Mouse (Mus musculus): ENCODE results near the gene Adamts14. TPM values are rescaled to one million over a fixed set of nuclear protein-coding genes. Genes with fewer than 3 reads are reported as not detected.
A peak's percentile ranks its signal among the peaks of the same experiment; 100 is the strongest.

Gene Adamts14
- polyA plus RNA-seq, 1 experiment from 2014 or later: 0.48 TPM

- no peak overlapping the region for H3K9ac ChIP-seq (replicated peaks)
- WGBS: 41% methylated on average over 7 of the region's 7 CpGs
- 0 out of 2 replicates have a peak, but pooled peaks cover 9% of the 10 kb centered on the region for H3K4me1 ChIP-seq
- no peaks in the 10 kb centered on the region for H3K9me3 ChIP-seq
- peaks cover 54% of the 10 kb centered on the region for H3K27me3 ChIP-seq
- H3K36me3 ChIP-seq: no peaks in the 10 kb centered on the region
- peak overlapping the region; percentile 95 for H3K4me2 ChIP-seq (replicated peaks)
- H3K27ac ChIP-seq (replicated peaks): no peak overlapping the region
- peak overlapping the region; percentile 57 for H3K4me3 ChIP-seq
- no peak for ATAC-seq (ENCODE audit: low FRiP score, low read depth)
Measured at GRCm38 (mm10) chr10:61273844-61274215, 592 bp upstream of the Adamts14 start.

GRCm38 (mm10) chr10:61272631-61273030 lies 607 bp downstream of the Adamts14 start:
- H3K27ac ChIP-seq (replicated peaks): no peak overlapping the region
- 43% methylated on average over 5 of the region's 5 CpGs for WGBS
- peak overlapping the region; percentile 59 for H3K9ac ChIP-seq (replicated peaks)

GRCm38 (mm10) chr10:61272089-61272626 lies 1.1 kb downstream of the Adamts14 start:
- H3K4me2 ChIP-seq (replicated peaks): no peak overlapping the region

More at GRCm38 (mm10) chr10:61272631-61273030, 607 bp downstream of the Adamts14 start:
- H3K4me1 ChIP-seq: 0 out of 2 replicates have a peak, but pooled peaks cover 9% of the 10 kb centered on the region
- no peak for ATAC-seq (ENCODE audit: low FRiP score, low read depth)
- no peaks in the 10 kb centered on the region for H3K9me3 ChIP-seq
- peak overlapping the region; percentile 95 for H3K4me2 ChIP-seq (replicated peaks)
- H3K36me3 ChIP-seq: no peaks in the 10 kb centered on the region
- peaks cover 54% of the 10 kb centered on the region for H3K27me3 ChIP-seq
- peak overlapping the region; percentile 57 for H3K4me3 ChIP-seq

GRCm38 (mm10) chr10:61267378-61267777 lies 5.9 kb downstream of the Adamts14 start:
- H3K9me3 ChIP-seq: no peaks in the 10 kb centered on the region
- H3K4me1 ChIP-seq: no peaks in the 10 kb centered on the region
- no peak for ATAC-seq (ENCODE audit: low FRiP score, low read depth)
- no peak overlapping the region for H3K4me3 ChIP-seq
- no peaks in the 10 kb centered on the region for H3K36me3 ChIP-seq
- H3K4me2 ChIP-seq (replicated peaks): no peak overlapping the region
- peaks cover 21% of the 10 kb centered on the region for H3K27me3 ChIP-seq
- no peak overlapping the region for H3K27ac ChIP-seq (replicated peaks)
- WGBS: 82% methylated on average over 5 of the region's 5 CpGs
- H3K9ac ChIP-seq (replicated peaks): no peak overlapping the region

More at GRCm38 (mm10) chr10:61272089-61272626, 1.1 kb downstream of the Adamts14 start:
- H3K9me3 ChIP-seq: no peaks in the 10 kb centered on the region
- H3K36me3 ChIP-seq: no peaks in the 10 kb centered on the region
- no peak overlapping the region for H3K9ac ChIP-seq (replicated peaks)
- H3K27me3 ChIP-seq: peaks cover 54% of the 10 kb centered on the region
- 0 out of 2 replicates have a peak, but pooled peaks cover 9% of the 10 kb centered on the region for H3K4me1 ChIP-seq
- no peak overlapping the region for H3K4me3 ChIP-seq
- no peak for ATAC-seq (ENCODE audit: low FRiP score, low read depth)
- no peak overlapping the region for H3K27ac ChIP-seq (replicated peaks)
- 59% methylated on average over 8 of the region's 8 CpGs for WGBS

- Histone ChIP-seq H3K27ac (replicated peaks) (no peak overlapping the region), H3K4me3 (no peak overlapping the region), H3K36me3 (no peaks in the 10 kb centered on the region), H3K27me3 (no peaks in the 10 kb centered on the region), H3K9me3 (no peaks in the 10 kb centered on the region), H3K4me1 (no peaks in the 10 kb centered on the region), H3K9ac (replicated peaks) (no peak overlapping the region), H3K4me2 (replicated peaks) (no peak overlapping the region)
- 81% methylated on average over 8 of the region's 8 CpGs for WGBS
- no peak for ATAC-seq (ENCODE audit: low FRiP score, low read depth)
Measured at GRCm38 (mm10) chr10:61263606-61264005, 9.6 kb downstream of the Adamts14 start.

- H3K4me3 ChIP-seq: no peak overlapping the region
- no peaks in the 10 kb centered on the region for H3K36me3 ChIP-seq
- H3K4me1 ChIP-seq: no peaks in the 10 kb centered on the region
- no peaks in the 10 kb centered on the region for H3K27me3 ChIP-seq
- no peak overlapping the region for H3K4me2 ChIP-seq (replicated peaks)
- no peaks in the 10 kb centered on the region for H3K9me3 ChIP-seq
- H3K27ac ChIP-seq (replicated peaks): no peak overlapping the region
- H3K9ac ChIP-seq (replicated peaks): no peak overlapping the region
- no peak for ATAC-seq (ENCODE audit: low FRiP score, low read depth)
- 80% methylated on average over 13 of the region's 13 CpGs for WGBS
Measured at GRCm38 (mm10) chr10:61261229-61262156, 11.7 kb downstream of the Adamts14 start.

GRCm38 (mm10) chr10:61258131-61258530 lies 15.1 kb downstream of the Adamts14 start:
- no peak for ATAC-seq (ENCODE audit: low FRiP score, low read depth)
- no peak overlapping the region for H3K4me2 ChIP-seq (replicated peaks)
- H3K36me3 ChIP-seq: no peaks in the 10 kb centered on the region
- 83% methylated on average over 1 of the region's 1 CpGs for WGBS
- no peaks in the 10 kb centered on the region for H3K9me3 ChIP-seq
- H3K4me1 ChIP-seq: no peaks in the 10 kb centered on the region
- H3K4me3 ChIP-seq: no peak overlapping the region
- H3K9ac ChIP-seq (replicated peaks): no peak overlapping the region
- no peaks in the 10 kb centered on the region for H3K27me3 ChIP-seq
- H3K27ac ChIP-seq (replicated peaks): no peak overlapping the region

- Histone ChIP-seq H3K36me3 (no peaks in the 10 kb centered on the region), H3K4me2 (replicated peaks) (no peak overlapping the region), H3K27ac (replicated peaks) (no peak overlapping the region), H3K9me3 (no peaks in the 10 kb centered on the region), H3K4me1 (no peaks in the 10 kb centered on the region), H3K9ac (replicated peaks) (no peak overlapping the region), H3K4me3 (no peak overlapping the region), H3K27me3 (no peaks in the 10 kb centered on the region)
- no peak for ATAC-seq (ENCODE audit: low FRiP score, low read depth)
- 92% methylated on average over 9 of the region's 9 CpGs for WGBS
Measured at GRCm38 (mm10) chr10:61256665-61257064, 16.6 kb downstream of the Adamts14 start.

GRCm38 (mm10) chr10:61255190-61255589 lies 18.0 kb downstream of the Adamts14 start:
- Histone ChIP-seq H3K4me1 (no peaks in the 10 kb centered on the region), H3K4me2 (replicated peaks) (no peak overlapping the region), H3K36me3 (no peaks in the 10 kb centered on the region), H3K9me3 (no peaks in the 10 kb centered on the region), H3K9ac (replicated peaks) (no peak overlapping the region), H3K27me3 (no peaks in the 10 kb centered on the region), H3K4me3 (no peak overlapping the region), H3K27ac (replicated peaks) (no peak overlapping the region)
- WGBS: 90% methylated on average over 8 of the region's 8 CpGs
- no peak for ATAC-seq (ENCODE audit: low FRiP score, low read depth)

- 92% methylated on average over 6 of the region's 6 CpGs for WGBS
- H3K27me3 ChIP-seq: no peaks in the 10 kb centered on the region
- no peak overlapping the region for H3K27ac ChIP-seq (replicated peaks)
- no peak overlapping the region for H3K4me3 ChIP-seq
- H3K9me3 ChIP-seq: no peaks in the 10 kb centered on the region
- H3K4me1 ChIP-seq: peaks cover 4% of the 10 kb centered on the region
- no peaks in the 10 kb centered on the region for H3K36me3 ChIP-seq
- no peak overlapping the region for H3K9ac ChIP-seq (replicated peaks)
- H3K4me2 ChIP-seq (replicated peaks): no peak overlapping the region
- no peak for ATAC-seq (ENCODE audit: low FRiP score, low read depth)
Measured at GRCm38 (mm10) chr10:61254761-61255160, 18.5 kb downstream of the Adamts14 start.

- Histone ChIP-seq H3K9me3 (no peaks in the 10 kb centered on the region), H3K27ac (replicated peaks) (no peak overlapping the region), H3K4me1 (peaks cover 4% of the 10 kb centered on the region), H3K36me3 (no peaks in the 10 kb centered on the region), H3K4me3 (no peak overlapping the region), H3K27me3 (no peaks in the 10 kb centered on the region; the same call in 1 of the 2 replicates), H3K4me2 (replicated peaks) (no peak overlapping the region), H3K9ac (replicated peaks) (no peak overlapping the region; the same call in 1 of the 2 replicates)
- no peak for ATAC-seq (ENCODE audit: low FRiP score, low read depth)
- 18% methylated on average over 2 of the region's 2 CpGs for WGBS
Measured at GRCm38 (mm10) chr10:61249951-61250350, 23.3 kb downstream of the Adamts14 start.

GRCm38 (mm10) chr10:61248596-61249114 lies 24.6 kb downstream of the Adamts14 start:
- Histone ChIP-seq H3K9ac (replicated peaks) (no peak overlapping the region), H3K4me2 (replicated peaks) (no peak overlapping the region), H3K27me3 (no peaks in the 10 kb centered on the region; the same call in 1 of the 2 replicates), H3K27ac (replicated peaks) (no peak overlapping the region), H3K4me3 (no peak overlapping the region), H3K4me1 (peaks cover 4% of the 10 kb centered on the region), H3K36me3 (no peaks in the 10 kb centered on the region), H3K9me3 (no peaks in the 10 kb centered on the region)
- ATAC-seq (ENCODE audit: low FRiP score, low read depth): no peak
- WGBS: 86% methylated on average over 13 of the region's 13 CpGs
